Mouse (Mus musculus) fat pad, adult 2 months (tissue): ENCODE results near the gene Tbc1d1.

ENCODE experiments used
- DNase-seq: peaks from one replicate; pipeline ENCODE4 v3.0.0-alpha.2; 2011; ENCODE audit warnings: low read depth, low spot score; ENCODE audit errors: extremely low read depth

Gene Tbc1d1

GRCm38 (mm10) chr5:64159781-64160704 lies 3.9 kb downstream of the Tbc1d1 start:
- no peak for DNase-seq

- DNase-seq: no peak
Observed at GRCm38 (mm10) chr5:64160705-64161391, 4.7 kb downstream of the Tbc1d1 start.

GRCm38 (mm10) chr5:64161917-64162316 lies 5.8 kb downstream of the Tbc1d1 start:
- no peak for DNase-seq

- DNase-seq: no peak
Observed at GRCm38 (mm10) chr5:64162582-64162981, 6.5 kb downstream of the Tbc1d1 start.

- no peak for DNase-seq
Observed at GRCm38 (mm10) chr5:64164414-64164813, 8.3 kb downstream of the Tbc1d1 start.

- no peak for DNase-seq
Observed at GRCm38 (mm10) chr5:64165826-64166225, 9.7 kb downstream of the Tbc1d1 start.

GRCm38 (mm10) chr5:64168990-64169540 lies 13.0 kb downstream of the Tbc1d1 start:
- DNase-seq: no peak

GRCm38 (mm10) chr5:64172884-64173283 lies 16.8 kb downstream of the Tbc1d1 start:
- DNase-seq: no peak

- DNase-seq: no peak
Observed at GRCm38 (mm10) chr5:64173302-64173701, 17.2 kb downstream of the Tbc1d1 start.

- DNase-seq: no peak
Observed at GRCm38 (mm10) chr5:64174429-64174935, 18.4 kb downstream of the Tbc1d1 start.

- DNase-seq: no peak
Observed at GRCm38 (mm10) chr5:64180548-64180947, 24.4 kb downstream of the Tbc1d1 start.

GRCm38 (mm10) chr5:64183712-64184111 lies 27.6 kb downstream of the Tbc1d1 start:
- DNase-seq: no peak

GRCm38 (mm10) chr5:64185257-64185656 lies 29.2 kb downstream of the Tbc1d1 start:
- no peak for DNase-seq

GRCm38 (mm10) chr5:64186566-64186965 lies 30.5 kb downstream of the Tbc1d1 start:
- DNase-seq: no peak

- DNase-seq: no peak
Observed at GRCm38 (mm10) chr5:64188083-64188648, 32.1 kb downstream of the Tbc1d1 start.

- DNase-seq: no peak
Observed at GRCm38 (mm10) chr5:64190892-64191291, 34.8 kb downstream of the Tbc1d1 start.

- no peak for DNase-seq
Observed at GRCm38 (mm10) chr5:64193353-64193752, 37.2 kb downstream of the Tbc1d1 start.

GRCm38 (mm10) chr5:64196250-64196865 lies 40.3 kb downstream of the Tbc1d1 start:
- peak; percentile 21 for DNase-seq

- DNase-seq: no peak
Observed at GRCm38 (mm10) chr5:64196866-64197321, 40.8 kb downstream of the Tbc1d1 start.

GRCm38 (mm10) chr5:64198624-64199023 lies 42.5 kb downstream of the Tbc1d1 start:
- DNase-seq: no peak

GRCm38 (mm10) chr5:64201071-64201470 lies 45.0 kb downstream of the Tbc1d1 start:
- no peak for DNase-seq
